Mouse (Mus musculus): ENCODE measurements around the gene Apba3. TPM values are rescaled to one million over a fixed set of nuclear protein-coding genes. Genes with fewer than 3 reads are reported as not detected.
A peak's percentile ranks its signal among the peaks of the same experiment; 100 is the strongest.

Apba3 gene
- polyA plus RNA-seq, 1 experiment from 2014 or later = 61.2 TPM

GRCm38 (mm10) chr10:81292554-81293333, 26.0 kb downstream of the Apba3 start, which contains the start of gene Pip5k1c:
Gene Pip5k1c, plus strand, starts transcription at chr10:81292963.
- no peaks in the 10 kb centered on the region for H3K36me3 ChIP-seq (ENCODE audit: control insufficient read depth, insufficient read depth, low read length)
- H3K4me3 ChIP-seq (ENCODE audit: low read length) = peak within 1 kb of the TSS; percentile 79
- under 1% methylated on average over 62 of the region's 80 CpGs for WGBS
- H3K4me2 ChIP-seq (ENCODE audit: low read depth, low read length) = peak within 1 kb of the TSS; percentile 97
- peak within 1 kb of the TSS; percentile 72 for H3K9ac ChIP-seq (ENCODE audit: low read length)
- H3K4me1 ChIP-seq (replicated peaks; ENCODE audit: control insufficient read depth, insufficient read depth, low read length) = peaks cover 31% of the 10 kb centered on the region
- ATAC-seq (ENCODE audit: low read depth) = peak; percentile 95
- no peaks in the 10 kb centered on the region for H3K9me3 ChIP-seq (ENCODE audit: control insufficient read depth, low read length)
- H3K27me3 ChIP-seq (ENCODE audit: control insufficient read depth, insufficient read depth, low read depth, low read length) = peaks cover 4% of the 10 kb centered on the region; the same call in 1 of the 2 replicates
- H3K27ac ChIP-seq (ENCODE audit: low read length) = peak within 1 kb of the TSS; percentile 92

GRCm38 (mm10) chr10:81293334-81294030, 26.7 kb downstream of the Apba3 start:
- 2% methylated on average over 25 of the region's 25 CpGs for WGBS
- Histone ChIP-seq H3K4me1 (replicated peaks; ENCODE audit: control insufficient read depth, insufficient read depth, low read length) (peaks cover 37% of the 10 kb centered on the region), H3K4me2 (ENCODE audit: low read depth, low read length) (peak overlapping the region; percentile 97), H3K27ac (ENCODE audit: low read length) (peak overlapping the region; percentile 78), H3K4me3 (ENCODE audit: low read length) (peak overlapping the region; percentile 79), H3K9me3 (ENCODE audit: control insufficient read depth, low read length) (no peaks in the 10 kb centered on the region), H3K9ac (ENCODE audit: low read length) (peak overlapping the region; percentile 72), H3K27me3 (ENCODE audit: control insufficient read depth, insufficient read depth, low read depth, low read length) (peaks cover 4% of the 10 kb centered on the region; the same call in 1 of the 2 replicates), H3K36me3 (ENCODE audit: control insufficient read depth, insufficient read depth, low read length) (no peaks in the 10 kb centered on the region)
- no peak for ATAC-seq (ENCODE audit: low read depth)

DNA sequence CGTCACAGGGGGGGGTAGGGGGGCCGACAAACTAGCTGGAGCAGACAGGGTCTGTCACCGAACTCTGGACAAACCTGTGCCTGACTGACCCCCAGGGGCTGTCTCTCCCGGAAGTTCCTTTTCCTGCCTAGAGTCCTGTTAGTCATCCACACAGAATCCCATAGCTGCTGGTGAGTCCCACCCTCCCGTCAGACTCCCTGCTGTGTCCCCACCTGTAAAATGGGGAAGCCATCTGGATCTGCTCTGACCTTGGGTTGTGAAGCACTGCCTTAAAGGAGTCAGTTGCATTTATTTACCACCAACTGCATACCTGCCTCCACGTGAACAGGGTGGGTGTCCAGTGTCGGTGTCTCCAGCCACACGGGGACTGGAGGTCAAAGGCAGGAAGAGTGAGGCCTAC, 27.7 kb downstream of the Apba3 start:
- peak overlapping the region; percentile 97 for H3K4me2 ChIP-seq (ENCODE audit: low read depth, low read length)
- peak overlapping the region; percentile 79 for H3K4me3 ChIP-seq (ENCODE audit: low read length)
- H3K36me3 ChIP-seq (ENCODE audit: control insufficient read depth, insufficient read depth, low read length) = no peaks in the 10 kb centered on the region
- H3K27me3 ChIP-seq (ENCODE audit: control insufficient read depth, insufficient read depth, low read depth, low read length) = peaks cover 4% of the 10 kb centered on the region; the same call in 1 of the 2 replicates
- 39% methylated on average over 8 of the region's 8 CpGs for WGBS
- H3K9me3 ChIP-seq (ENCODE audit: control insufficient read depth, low read length) = no peaks in the 10 kb centered on the region
- ATAC-seq (ENCODE audit: low read depth) = no peak
- H3K4me1 ChIP-seq (replicated peaks; ENCODE audit: control insufficient read depth, insufficient read depth, low read length) = peaks cover 34% of the 10 kb centered on the region
- H3K9ac ChIP-seq (ENCODE audit: low read length) = peak overlapping the region; percentile 72
- H3K27ac ChIP-seq (ENCODE audit: low read length) = no peak overlapping the region

- Histone ChIP-seq H3K27ac (ENCODE audit: low read length) (no peak overlapping the region), H3K4me1 (replicated peaks; ENCODE audit: control insufficient read depth, insufficient read depth, low read length) (peaks cover 33% of the 10 kb centered on the region), H3K36me3 (ENCODE audit: control insufficient read depth, insufficient read depth, low read length) (no peaks in the 10 kb centered on the region), H3K9me3 (ENCODE audit: control insufficient read depth, low read length) (no peaks in the 10 kb centered on the region), H3K4me3 (ENCODE audit: low read length) (no peak overlapping the region), H3K27me3 (ENCODE audit: control insufficient read depth, insufficient read depth, low read depth, low read length) (peaks cover 4% of the 10 kb centered on the region; the same call in 1 of the 2 replicates), H3K4me2 (ENCODE audit: low read depth, low read length) (no peak overlapping the region), H3K9ac (ENCODE audit: low read length) (no peak overlapping the region)
- no peak for ATAC-seq (ENCODE audit: low read depth)
- 91% methylated on average over 6 of the region's 6 CpGs for whole genome bisulfite sequencing
Measured at GRCm38 (mm10) chr10:81295185-81295584, 28.4 kb downstream of the Apba3 start.

DNA sequence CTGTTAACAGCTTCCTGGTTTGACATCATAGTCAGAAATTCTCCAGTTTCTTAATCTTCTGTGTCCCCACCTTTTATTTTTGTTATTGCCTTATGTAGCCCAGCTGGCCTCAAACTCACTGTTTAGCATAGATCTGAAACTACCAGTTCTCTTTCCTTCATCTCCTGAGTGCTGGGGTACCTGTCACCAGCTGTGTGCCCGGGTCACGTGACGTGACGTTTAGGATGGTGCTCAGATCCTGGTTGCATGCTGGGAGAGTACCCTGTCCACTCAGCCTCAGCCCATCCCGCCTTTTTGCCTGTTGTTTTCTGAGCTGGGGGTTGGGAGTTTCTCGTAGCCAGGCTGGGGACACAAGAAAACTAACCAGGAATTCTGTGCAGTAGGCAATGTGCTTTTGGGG, 30.5 kb downstream of the Apba3 start:
- whole genome bisulfite sequencing = 74% methylated on average over 6 of the region's 6 CpGs
- Histone ChIP-seq H3K9ac (ENCODE audit: low read length) (peak overlapping the region; percentile 3), H3K27ac (ENCODE audit: low read length) (peak overlapping the region; percentile 69), H3K4me1 (replicated peaks; ENCODE audit: control insufficient read depth, insufficient read depth, low read length) (peaks cover 39% of the 10 kb centered on the region), H3K4me3 (ENCODE audit: low read length) (no peak overlapping the region), H3K4me2 (ENCODE audit: low read depth, low read length) (peak overlapping the region; percentile 19; the same call in 1 of the 2 replicates), H3K27me3 (ENCODE audit: control insufficient read depth, insufficient read depth, low read depth, low read length) (no peaks in the 10 kb centered on the region), H3K36me3 (ENCODE audit: control insufficient read depth, insufficient read depth, low read length) (no peaks in the 10 kb centered on the region), H3K9me3 (ENCODE audit: control insufficient read depth, low read length) (no peaks in the 10 kb centered on the region)
- ATAC-seq (ENCODE audit: low read depth) = no peak

GRCm38 (mm10) chr10:81297845-81298244, 31.1 kb downstream of the Apba3 start:
- Histone ChIP-seq H3K36me3 (ENCODE audit: control insufficient read depth, insufficient read depth, low read length) (no peaks in the 10 kb centered on the region), H3K4me2 (ENCODE audit: low read depth, low read length) (peak overlapping the region; percentile 19; the same call in 1 of the 2 replicates), H3K9ac (ENCODE audit: low read length) (peak overlapping the region; percentile 3), H3K4me3 (ENCODE audit: low read length) (no peak overlapping the region), H3K9me3 (ENCODE audit: control insufficient read depth, low read length) (no peaks in the 10 kb centered on the region), H3K27ac (ENCODE audit: low read length) (peak overlapping the region; percentile 69), H3K27me3 (ENCODE audit: control insufficient read depth, insufficient read depth, low read depth, low read length) (no peaks in the 10 kb centered on the region), H3K4me1 (replicated peaks; ENCODE audit: control insufficient read depth, insufficient read depth, low read length) (peaks cover 45% of the 10 kb centered on the region)
- peak; percentile 47 for ATAC-seq (ENCODE audit: low read depth)
- WGBS = 39% methylated on average over 10 of the region's 10 CpGs

GRCm38 (mm10) chr10:81298369-81299100, 31.8 kb downstream of the Apba3 start:
- Histone ChIP-seq H3K4me3 (ENCODE audit: low read length) (no peak overlapping the region), H3K36me3 (ENCODE audit: control insufficient read depth, insufficient read depth, low read length) (no peaks in the 10 kb centered on the region), H3K9me3 (ENCODE audit: control insufficient read depth, low read length) (no peaks in the 10 kb centered on the region), H3K27me3 (ENCODE audit: control insufficient read depth, insufficient read depth, low read depth, low read length) (no peaks in the 10 kb centered on the region), H3K27ac (ENCODE audit: low read length) (peak overlapping the region; percentile 69), H3K9ac (ENCODE audit: low read length) (peak overlapping the region; percentile 3; the same call in 1 of the 2 replicates), H3K4me1 (replicated peaks; ENCODE audit: control insufficient read depth, insufficient read depth, low read length) (peaks cover 50% of the 10 kb centered on the region), H3K4me2 (ENCODE audit: low read depth, low read length) (no peak overlapping the region)
- WGBS = 89% methylated on average over 17 of the region's 17 CpGs
- ATAC-seq (ENCODE audit: low read depth) = no peak

- WGBS = 82% methylated on average over 14 of the region's 14 CpGs
- Histone ChIP-seq H3K27ac (ENCODE audit: low read length) (no peak overlapping the region), H3K9me3 (ENCODE audit: control insufficient read depth, low read length) (no peaks in the 10 kb centered on the region), H3K36me3 (ENCODE audit: control insufficient read depth, insufficient read depth, low read length) (no peaks in the 10 kb centered on the region), H3K4me3 (ENCODE audit: low read length) (no peak overlapping the region), H3K9ac (ENCODE audit: low read length) (peak overlapping the region; percentile 25; the same call in 1 of the 2 replicates), H3K4me2 (ENCODE audit: low read depth, low read length) (no peak overlapping the region), H3K4me1 (replicated peaks; ENCODE audit: control insufficient read depth, insufficient read depth, low read length) (peaks cover 40% of the 10 kb centered on the region), H3K27me3 (ENCODE audit: control insufficient read depth, insufficient read depth, low read depth, low read length) (no peaks in the 10 kb centered on the region)
- ATAC-seq (ENCODE audit: low read depth) = no peak
Measured at GRCm38 (mm10) chr10:81299585-81300351, 33.0 kb downstream of the Apba3 start.

All from lung, embryonic 16.5 days (tissue).